Mouse (Mus musculus) hindbrain, embryonic 16.5 days (tissue): ENCODE measurements at regions not wholly inside any gene's neighbourhood (a gene's known extent, or its start where the extent isn't known, plus 50 kb on each side); places are given as distances from the start of the nearest gene placed in this dataset.
A peak's percentile ranks its signal among the peaks of the same experiment; 100 is the strongest.
"Not testable (repeated sequence)": the region's sequence is repeated elsewhere in the genome, so short reads cannot be mapped to it uniquely, and the experiment has no call there.

Experiments used
- ATAC-seq: fragments of 200-750 bp; cut with Nextera tagmentation; 2 replicates; pipeline ENCODE4 v1.8.0; 2017; ENCODE audit warnings: moderate TSS enrichment, moderate library complexity
- H3K27ac ChIP-seq: fragments of 300-500 bp; sonication (generic); 2 replicates; pipeline ENCODE4 v1.5.1; 2014; ENCODE audit warnings: low read depth, mild to moderate bottlenecking, control low read depth, low read length, moderate library complexity
- H3K27me3 ChIP-seq: fragments of 300-500 bp; sonication (generic); replicated peaks from 2 replicates; pipeline ENCODE4 v1.6.1; 2014; ENCODE audit warnings: low read length; ENCODE audit not compliant: control insufficient read depth, insufficient read depth
- H3K36me3 ChIP-seq: fragments of 300-500 bp; sonication (generic); 2 replicates; pipeline ENCODE4 v1.6.1; 2014; ENCODE audit warnings: mild to moderate bottlenecking, low read length, moderate library complexity, mixed read lengths; ENCODE audit not compliant: control insufficient read depth, insufficient read depth
- H3K4me1 ChIP-seq: fragments of 300-500 bp; sonication (generic); 2 replicates; pipeline ENCODE4 v1.6.1; 2014; ENCODE audit warnings: low read depth, low read length; ENCODE audit not compliant: control insufficient read depth, insufficient read depth
- H3K4me2 ChIP-seq: fragments of 300-500 bp; sonication (generic); 2 replicates; pipeline ENCODE4 v1.6.1; 2014; ENCODE audit warnings: mild to moderate bottlenecking, low read length, control low read depth, moderate library complexity
- H3K4me3 ChIP-seq: fragments of 300-500 bp; sonication (generic); 2 replicates; pipeline ENCODE4 v1.5.1; 2014; ENCODE audit warnings: mild to moderate bottlenecking, low read length, control low read depth, moderate library complexity
- H3K9ac ChIP-seq: fragments of 300-500 bp; sonication (generic); 2 replicates; pipeline ENCODE4 v1.6.1; 2014; ENCODE audit warnings: low read depth, mild to moderate bottlenecking, control low read depth, low read length, moderate library complexity
- H3K9me3 ChIP-seq: fragments of 300-500 bp; sonication (generic); 2 replicates; pipeline ENCODE4 v1.6.1; 2014; ENCODE audit warnings: mild to moderate bottlenecking, low read length, moderate library complexity; ENCODE audit not compliant: control insufficient read depth
- WGBS: fragments of 180-500 bp; shearing (Covaris S2); extraction: QIAGEN DNeasy Blood & Tissue Kit; methylation state at CpG from one replicate; pipeline ENCODE4 v1.1.7; 2014; 5-methylcytosine and 5-hydroxymethylcytosine counted together

- peak; percentile 85 for ATAC-seq
- WGBS = 15% methylated on average over 8 of the region's 8 CpGs
- H3K27me3 ChIP-seq = no peaks in the 10 kb centered on the region
- no peak overlapping the region for H3K9ac ChIP-seq
- no peak overlapping the region for H3K4me3 ChIP-seq
- 0 out of 2 replicates have a peak overlapping the region, but pooled peaks have one; percentile 17 for H3K4me2 ChIP-seq
- no peaks in the 10 kb centered on the region for H3K4me1 ChIP-seq
- H3K9me3 ChIP-seq = no peaks in the 10 kb centered on the region
- H3K27ac ChIP-seq = no peak overlapping the region
- H3K36me3 ChIP-seq = no peaks in the 10 kb centered on the region
These were observed 221.0 kb downstream of the Grxcr1 start for GRCm38 (mm10) chr5:68252671-68253070.

DNA sequence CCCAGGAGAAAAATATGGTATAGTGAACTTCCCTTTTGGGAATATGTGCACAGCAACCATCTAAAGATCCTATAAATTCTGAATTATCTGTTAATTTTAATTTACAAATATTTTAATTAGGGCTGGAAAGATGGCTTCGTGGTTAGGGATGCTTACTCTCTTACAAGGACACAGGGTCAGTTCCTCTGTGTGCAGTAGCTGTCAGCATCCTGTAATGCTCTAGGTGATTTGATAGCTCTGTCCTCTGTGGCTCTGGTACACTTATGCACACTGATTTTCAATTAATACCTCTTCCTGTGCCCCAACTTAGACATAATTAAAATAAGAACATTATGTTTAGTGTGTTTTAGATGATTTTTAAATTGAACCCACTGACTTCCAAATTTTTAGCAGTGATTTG lies 221.8 kb downstream of the Grxcr1 start:
- Histone ChIP-seq H3K9ac (no peak overlapping the region), H3K4me3 (no peak overlapping the region), H3K27ac (no peak overlapping the region), H3K4me2 (no peak overlapping the region), H3K9me3 (no peaks in the 10 kb centered on the region), H3K36me3 (no peaks in the 10 kb centered on the region), H3K27me3 (no peaks in the 10 kb centered on the region), H3K4me1 (no peaks in the 10 kb centered on the region)
- WGBS = 52% methylated on average over 1 of the region's 1 CpGs
- ATAC-seq = no peak

GRCm38 (mm10) chr5:68254111-68254510 lies 222.5 kb downstream of the Grxcr1 start:
- H3K4me2 ChIP-seq = no peak overlapping the region
- H3K9ac ChIP-seq = no peak overlapping the region
- 69% methylated on average over 2 of the region's 2 CpGs for WGBS
- H3K27me3 ChIP-seq = no peaks in the 10 kb centered on the region
- H3K4me1 ChIP-seq = no peaks in the 10 kb centered on the region
- H3K4me3 ChIP-seq = no peak overlapping the region
- H3K27ac ChIP-seq = no peak overlapping the region
- ATAC-seq = 0 out of 2 replicates have a peak, but pooled peaks have one; percentile 40
- H3K36me3 ChIP-seq = no peaks in the 10 kb centered on the region
- H3K9me3 ChIP-seq = no peaks in the 10 kb centered on the region

DNA sequence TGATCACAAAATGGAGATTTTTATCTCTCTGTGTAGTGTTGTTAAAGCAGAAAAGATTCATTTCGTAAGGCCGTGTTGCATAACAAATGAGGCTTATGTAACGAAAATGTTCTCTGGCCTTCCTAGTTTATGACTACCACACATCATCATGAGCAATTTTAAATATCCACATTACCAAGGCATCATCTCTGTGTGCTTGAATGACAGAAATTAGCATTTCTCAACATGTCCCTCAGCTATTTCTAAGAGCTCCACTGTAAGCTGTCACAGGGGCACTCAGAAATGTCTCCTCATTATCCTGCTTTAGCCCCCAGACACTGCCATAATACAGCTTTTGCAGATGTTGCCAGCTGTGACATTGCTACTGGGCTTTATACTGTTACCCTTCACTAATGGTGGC lies 232.6 kb downstream of the Grxcr1 start:
- 83% methylated on average over 3 of the region's 3 CpGs for WGBS
- Histone ChIP-seq H3K27me3 (no peaks in the 10 kb centered on the region), H3K4me2 (no peak overlapping the region), H3K4me3 (no peak overlapping the region), H3K9ac (no peak overlapping the region), H3K36me3 (no peaks in the 10 kb centered on the region), H3K9me3 (no peaks in the 10 kb centered on the region), H3K27ac (no peak overlapping the region), H3K4me1 (no peaks in the 10 kb centered on the region)
- no peak for ATAC-seq

- ATAC-seq = no peak
- H3K27me3 ChIP-seq = no peaks in the 10 kb centered on the region
- no peaks in the 10 kb centered on the region for H3K4me1 ChIP-seq
- no peak overlapping the region for H3K27ac ChIP-seq
- no peaks in the 10 kb centered on the region for H3K9me3 ChIP-seq
- H3K36me3 ChIP-seq = no peaks in the 10 kb centered on the region
- H3K4me3 ChIP-seq = no peak overlapping the region
- WGBS = 74% methylated on average over 3 of the region's 3 CpGs
- no peak overlapping the region for H3K9ac ChIP-seq
- no peak overlapping the region for H3K4me2 ChIP-seq
These were observed 242.6 kb downstream of the Grxcr1 start for GRCm38 (mm10) chr5:68274271-68274670.

GRCm38 (mm10) chr5:68275558-68276263 lies 244.1 kb downstream of the Grxcr1 start:
- Histone ChIP-seq H3K27me3 (no peaks in the 10 kb centered on the region), H3K9me3 (no peaks in the 10 kb centered on the region), H3K9ac (no peak overlapping the region), H3K4me1 (no peaks in the 10 kb centered on the region), H3K4me3 (no peak overlapping the region), H3K4me2 (no peak overlapping the region), H3K36me3 (no peaks in the 10 kb centered on the region), H3K27ac (no peak overlapping the region)
- ATAC-seq = no peak
- 58% methylated on average over 5 of the region's 5 CpGs for WGBS

GRCm38 (mm10) chr5:68295774-68296173 lies 264.1 kb downstream of the Grxcr1 start:
- H3K4me3 ChIP-seq, H3K4me1 ChIP-seq, H3K36me3 ChIP-seq, ATAC-seq, H3K9ac ChIP-seq, H3K9me3 ChIP-seq, H3K27ac ChIP-seq, H3K4me2 ChIP-seq, H3K27me3 ChIP-seq: not testable (repeated sequence)
- 84% methylated on average over 2 of the region's 2 CpGs for WGBS

DNA sequence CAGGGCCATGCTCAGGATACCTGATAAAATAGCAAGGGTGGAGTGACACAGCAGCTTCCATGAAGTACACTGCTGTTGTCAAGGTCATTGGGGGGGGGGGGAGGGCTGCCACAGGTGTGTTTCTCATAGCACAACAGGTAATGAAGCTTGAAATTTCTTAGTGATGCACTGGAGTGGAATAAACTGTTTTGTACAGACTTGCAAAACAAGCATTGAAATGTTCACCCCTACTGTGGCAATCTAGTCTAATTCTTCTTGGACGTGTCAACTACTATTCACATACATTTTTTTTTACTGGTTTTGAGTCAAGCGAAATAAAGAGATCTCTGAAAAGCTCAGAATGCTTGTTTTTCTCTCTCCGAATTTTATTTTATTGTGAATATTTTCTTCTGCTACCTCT lies 281.6 kb downstream of the Grxcr1 start:
- ATAC-seq = no peak
- no peak overlapping the region for H3K27ac ChIP-seq
- 49% methylated on average over 3 of the region's 3 CpGs for WGBS
- H3K4me2 ChIP-seq = no peak overlapping the region
- H3K4me3 ChIP-seq = no peak overlapping the region
- no peaks in the 10 kb centered on the region for H3K4me1 ChIP-seq
- H3K9me3 ChIP-seq = no peaks in the 10 kb centered on the region
- no peak overlapping the region for H3K9ac ChIP-seq
- H3K36me3 ChIP-seq = no peaks in the 10 kb centered on the region
- no peaks in the 10 kb centered on the region for H3K27me3 ChIP-seq

- no peaks in the 10 kb centered on the region for H3K9me3 ChIP-seq
- H3K4me2 ChIP-seq = no peak overlapping the region
- no peak for ATAC-seq
- no peak overlapping the region for H3K9ac ChIP-seq
- H3K36me3 ChIP-seq = no peaks in the 10 kb centered on the region
- no peaks in the 10 kb centered on the region for H3K27me3 ChIP-seq
- no peak overlapping the region for H3K27ac ChIP-seq
- no peaks in the 10 kb centered on the region for H3K4me1 ChIP-seq
- H3K4me3 ChIP-seq = no peak overlapping the region
These were observed 287.3 kb downstream of the Grxcr1 start for GRCm38 (mm10) chr5:68318979-68319378.
